Mouse (Mus musculus): ENCODE measurements at regions not wholly inside any gene's neighbourhood (a gene's known extent, or its start where the extent isn't known, plus 50 kb on each side); places are given as distances from the start of the nearest gene placed in this dataset.

DNA sequence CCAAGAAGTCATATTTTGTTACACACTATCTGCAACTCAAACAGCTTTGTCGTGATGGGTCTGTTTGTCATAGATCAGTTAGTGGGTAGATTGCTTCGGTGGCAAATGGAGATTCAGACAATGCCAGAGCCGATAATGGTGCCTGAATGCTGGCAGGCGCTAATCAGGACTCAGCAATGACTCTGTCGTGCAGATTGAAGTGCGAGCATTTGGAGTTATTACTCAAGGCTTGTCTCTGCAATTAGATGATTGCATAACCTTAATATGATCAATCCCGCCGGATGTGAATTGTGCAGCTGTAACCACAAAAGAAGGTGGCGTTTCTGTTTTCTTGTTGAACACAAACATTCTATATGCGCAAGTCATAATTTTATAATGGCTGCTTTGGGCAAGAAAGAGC, 88.8 kb upstream of the Mafb start:
- DNase-seq (ENCODE audit: extremely low read depth, low read depth, low spot score), result no peak
- Histone ChIP-seq H3K9ac (ENCODE audit: low read depth, low read length) (no peak overlapping the region), H3K27me3 (ENCODE audit: control insufficient read depth, insufficient read depth, low read length) (no peaks in the 10 kb centered on the region), H3K4me3 (ENCODE audit: insufficient read depth, low read depth, low read length) (no peak overlapping the region), H3K36me3 (ENCODE audit: control insufficient read depth, insufficient read depth, low read length) (no peaks in the 10 kb centered on the region), H3K27ac (replicated peaks; ENCODE audit: insufficient read depth, low read depth, low read length) (no peak overlapping the region), H3K4me1 (ENCODE audit: control insufficient read depth, insufficient read depth, low read length) (no peaks in the 10 kb centered on the region; the same call in 1 of the 2 replicates), H3K79me2 (ENCODE audit: control insufficient read depth, insufficient read depth, low read length) (no peaks in the 10 kb centered on the region)
- TF ChIP-seq CTCF (IDR thresholded peaks at IDR 0.05; ENCODE audit: low read depth, low read length) (no peak), POLR2A (IDR thresholded peaks at IDR 0.05; ENCODE audit: extremely low read depth, insufficient read depth, low read length) (no peak)
- 63% methylated on average over 10 of the region's 10 CpGs for WGBS

DNA sequence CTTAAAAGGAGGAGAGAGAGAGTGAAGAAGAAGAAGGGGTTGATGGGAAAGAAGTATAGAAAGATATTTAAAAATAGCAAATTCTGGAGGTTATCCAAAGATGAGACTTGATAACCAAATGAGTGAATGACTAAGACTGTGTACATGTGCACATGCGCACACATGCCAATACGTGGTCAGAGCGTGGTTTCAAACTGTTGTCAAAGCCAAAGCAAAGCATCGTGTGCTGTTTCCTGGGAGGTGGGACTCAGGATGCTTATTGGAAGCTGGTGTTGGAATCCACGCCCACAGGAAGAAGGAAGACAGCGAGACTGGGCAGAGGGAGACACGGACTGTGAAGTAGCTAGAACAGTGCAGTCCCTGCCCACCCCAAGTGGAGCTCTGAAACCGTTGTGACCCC, 89.8 kb upstream of the Mafb start:
- Histone ChIP-seq H3K9ac (ENCODE audit: low read depth, low read length) (no peak overlapping the region), H3K27ac (replicated peaks; ENCODE audit: insufficient read depth, low read depth, low read length) (no peak overlapping the region), H3K79me2 (ENCODE audit: control insufficient read depth, insufficient read depth, low read length) (no peaks in the 10 kb centered on the region), H3K27me3 (ENCODE audit: control insufficient read depth, insufficient read depth, low read length) (no peaks in the 10 kb centered on the region), H3K4me1 (ENCODE audit: control insufficient read depth, insufficient read depth, low read length) (no peaks in the 10 kb centered on the region; the same call in 1 of the 2 replicates), H3K4me3 (ENCODE audit: insufficient read depth, low read depth, low read length) (no peak overlapping the region), H3K36me3 (ENCODE audit: control insufficient read depth, insufficient read depth, low read length) (no peaks in the 10 kb centered on the region)
- DNase-seq (ENCODE audit: extremely low read depth, low read depth, low spot score), result no peak
- 77% methylated on average over 8 of the region's 8 CpGs for WGBS
- no peak for TF ChIP-seq CTCF (IDR thresholded peaks at IDR 0.05; ENCODE audit: low read depth, low read length)
- TF ChIP-seq POLR2A (IDR thresholded peaks at IDR 0.05; ENCODE audit: extremely low read depth, insufficient read depth, low read length), result no peak

DNA sequence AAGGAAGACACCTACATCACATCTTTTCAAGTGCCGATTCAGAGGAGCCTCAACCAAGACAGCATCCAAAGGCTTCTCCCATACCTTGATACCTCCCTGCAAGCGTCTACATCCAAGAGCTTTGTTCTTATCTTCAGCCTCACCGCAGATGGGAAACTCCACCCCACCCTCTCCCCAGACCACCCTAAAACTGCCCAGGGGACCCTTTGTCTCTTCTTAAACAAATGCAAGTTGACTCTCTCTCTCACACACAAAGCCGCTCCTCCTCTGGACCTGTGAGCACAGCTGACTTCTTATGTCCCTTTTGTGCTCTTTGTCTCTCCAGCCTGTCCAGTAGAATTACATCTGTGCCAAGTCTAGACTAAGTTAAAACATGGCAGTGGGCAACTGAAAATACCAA, 104.7 kb upstream of the Mafb start:
- H3K9ac ChIP-seq (ENCODE audit: low read depth, low read length), result no peak overlapping the region

DNA sequence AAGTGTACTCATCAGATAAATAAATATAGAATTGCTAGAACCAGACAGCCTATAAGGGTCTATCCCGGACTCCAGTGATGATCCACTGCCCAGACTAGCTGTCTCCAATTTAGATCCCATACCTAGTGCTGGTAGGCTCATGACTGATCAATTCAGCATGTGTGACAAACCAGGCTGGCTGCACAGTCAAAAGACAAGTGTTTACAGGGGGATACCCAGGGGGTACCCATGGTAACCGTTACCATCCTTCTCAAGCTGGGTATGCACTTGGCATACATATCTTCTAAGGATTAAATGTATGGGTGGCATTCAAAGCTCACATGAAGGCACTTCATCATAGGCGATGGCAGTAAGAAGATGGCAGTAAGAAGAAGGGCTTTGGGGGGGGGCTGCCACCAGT, 109.3 kb upstream of the Mafb start:
- Histone ChIP-seq H3K4me1 (ENCODE audit: control insufficient read depth, insufficient read depth, low read length) (no peaks in the 10 kb centered on the region), H3K4me3 (ENCODE audit: insufficient read depth, low read depth, low read length) (no peak overlapping the region), H3K27me3 (ENCODE audit: control insufficient read depth, insufficient read depth, low read length) (no peaks in the 10 kb centered on the region), H3K27ac (replicated peaks; ENCODE audit: insufficient read depth, low read depth, low read length) (no peak overlapping the region), H3K36me3 (ENCODE audit: control insufficient read depth, insufficient read depth, low read length) (no peaks in the 10 kb centered on the region), H3K79me2 (ENCODE audit: control insufficient read depth, insufficient read depth, low read length) (no peaks in the 10 kb centered on the region), H3K9ac (ENCODE audit: low read depth, low read length) (no peak overlapping the region)
- WGBS, result 84% methylated on average over 3 of the region's 3 CpGs
- DNase-seq (ENCODE audit: extremely low read depth, low read depth, low spot score), result no peak
- TF ChIP-seq POLR2A (IDR thresholded peaks at IDR 0.05; ENCODE audit: extremely low read depth, insufficient read depth, low read length) (no peak), CTCF (IDR thresholded peaks at IDR 0.05; ENCODE audit: low read depth, low read length) (no peak)

More for the DNA sequence above, 104.7 kb upstream of the Mafb start:
- Histone ChIP-seq H3K4me3 (ENCODE audit: insufficient read depth, low read depth, low read length) (no peak overlapping the region), H3K4me1 (ENCODE audit: control insufficient read depth, insufficient read depth, low read length) (no peaks in the 10 kb centered on the region), H3K36me3 (ENCODE audit: control insufficient read depth, insufficient read depth, low read length) (no peaks in the 10 kb centered on the region), H3K27me3 (ENCODE audit: control insufficient read depth, insufficient read depth, low read length) (no peaks in the 10 kb centered on the region), H3K79me2 (ENCODE audit: control insufficient read depth, insufficient read depth, low read length) (no peaks in the 10 kb centered on the region), H3K27ac (replicated peaks; ENCODE audit: insufficient read depth, low read depth, low read length) (no peak overlapping the region)
- WGBS, result 73% methylated on average over 4 of the region's 4 CpGs
- no peak for TF ChIP-seq CTCF (IDR thresholded peaks at IDR 0.05; ENCODE audit: low read depth, low read length)
- TF ChIP-seq POLR2A (IDR thresholded peaks at IDR 0.05; ENCODE audit: extremely low read depth, insufficient read depth, low read length), result no peak
- no peak for DNase-seq (ENCODE audit: extremely low read depth, low read depth, low spot score)

DNA sequence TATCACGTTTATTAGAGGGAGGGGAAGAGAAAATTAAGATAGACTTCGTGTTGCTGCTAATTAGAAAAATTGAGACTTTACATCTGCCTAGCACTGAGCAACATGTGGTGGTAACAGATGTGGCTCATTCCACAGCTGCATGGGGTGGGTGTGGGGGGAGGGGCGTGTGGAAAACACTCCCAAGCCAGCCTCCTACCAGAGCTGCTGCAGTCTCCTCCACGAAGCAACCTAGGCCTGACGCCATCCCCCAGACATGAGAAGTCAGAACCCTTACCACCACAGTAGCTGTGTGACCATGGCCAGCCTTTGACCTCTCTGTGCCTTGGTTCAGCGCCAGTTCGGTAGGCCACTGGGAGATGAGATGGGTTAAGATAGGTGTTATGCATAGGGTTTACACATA, 112.4 kb upstream of the Mafb start:
- no peaks in the 10 kb centered on the region for H3K79me2 ChIP-seq (ENCODE audit: control insufficient read depth, insufficient read depth, low read length)
- WGBS, result 66% methylated on average over 7 of the region's 7 CpGs
- H3K9ac ChIP-seq (ENCODE audit: low read depth, low read length), result no peak overlapping the region
- no peaks in the 10 kb centered on the region for H3K27me3 ChIP-seq (ENCODE audit: control insufficient read depth, insufficient read depth, low read length)
- H3K4me3 ChIP-seq (ENCODE audit: insufficient read depth, low read depth, low read length), result no peak overlapping the region
- no peak for DNase-seq (ENCODE audit: extremely low read depth, low read depth, low spot score)
- H3K36me3 ChIP-seq (ENCODE audit: control insufficient read depth, insufficient read depth, low read length), result no peaks in the 10 kb centered on the region
- H3K4me1 ChIP-seq (ENCODE audit: control insufficient read depth, insufficient read depth, low read length), result no peaks in the 10 kb centered on the region
- H3K27ac ChIP-seq (replicated peaks; ENCODE audit: insufficient read depth, low read depth, low read length), result no peak overlapping the region
- no peak for TF ChIP-seq CTCF (IDR thresholded peaks at IDR 0.05; ENCODE audit: low read depth, low read length)

DNA sequence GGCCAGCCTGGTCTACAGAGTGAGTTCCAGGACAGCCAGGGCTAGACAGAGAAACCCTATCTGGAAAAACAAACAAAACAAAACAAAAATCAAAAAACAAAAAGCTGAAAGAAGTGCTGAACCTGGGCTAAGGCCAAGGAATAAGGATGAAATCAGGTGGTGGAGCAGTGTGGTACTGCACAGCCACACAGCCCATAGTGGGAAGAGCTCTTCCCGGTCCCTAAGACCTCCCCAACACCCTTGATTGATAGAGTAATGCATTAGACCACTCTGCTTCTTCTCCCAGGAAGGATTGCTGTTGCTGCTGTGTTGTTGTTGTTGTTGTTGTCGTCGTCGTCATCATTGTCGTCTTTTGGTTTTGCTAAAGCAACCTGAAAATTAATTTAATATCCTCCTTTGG, 118.2 kb upstream of the Mafb start:
- Histone ChIP-seq H3K27me3 (ENCODE audit: control insufficient read depth, insufficient read depth, low read length) (no peaks in the 10 kb centered on the region), H3K4me1 (ENCODE audit: control insufficient read depth, insufficient read depth, low read length) (no peaks in the 10 kb centered on the region), H3K4me3 (ENCODE audit: insufficient read depth, low read depth, low read length) (no peak overlapping the region), H3K36me3 (ENCODE audit: control insufficient read depth, insufficient read depth, low read length) (no peaks in the 10 kb centered on the region), H3K9ac (ENCODE audit: low read depth, low read length) (no peak overlapping the region), H3K27ac (replicated peaks; ENCODE audit: insufficient read depth, low read depth, low read length) (no peak overlapping the region), H3K79me2 (ENCODE audit: control insufficient read depth, insufficient read depth, low read length) (no peaks in the 10 kb centered on the region)
- 88% methylated on average over 5 of the region's 5 CpGs for WGBS
- TF ChIP-seq CTCF (IDR thresholded peaks at IDR 0.05; ENCODE audit: low read depth, low read length), result no peak
- no peak for TF ChIP-seq POLR2A (IDR thresholded peaks at IDR 0.05; ENCODE audit: extremely low read depth, insufficient read depth, low read length)
- no peak for DNase-seq (ENCODE audit: extremely low read depth, low read depth, low spot score)
